Mouse (Mus musculus) MEL (cell line): ENCODE measurements around the gene Eif1. TPM values are rescaled to one million over a fixed set of nuclear protein-coding genes. Genes with fewer than 3 reads are reported as not detected.

Experiments
- DNase-seq: peaks from one replicate; pipeline ENCODE4 v3.0.0; 2011; ENCODE audit warnings: low read depth, low spot score
- H3K27ac ChIP-seq: 2 replicates; pipeline ENCODE4 v1.5.1; 2012; ENCODE audit warnings: low read depth, mild to moderate bottlenecking, control low read depth, low read length, moderate library complexity; ENCODE audit not compliant: control insufficient read depth
- H3K27me3 ChIP-seq, 2 experiments: fragments of 150-350 bp in 1 of 2; sonication (generic) in 1 of 2; 2 replicates each; pipeline ENCODE4 v1.6.1; 2012; ENCODE audit warnings: low read length in 2 of 2, mild to moderate bottlenecking in 2 of 2, improper control_type of control experiment in 1 of 2, moderate library complexity in 1 of 2; ENCODE audit not compliant: insufficient read depth in 2 of 2, control insufficient read depth in 1 of 2
- H3K36me3 ChIP-seq, 2 experiments: 2 replicates each; pipeline ENCODE4 v1.6.1; 2012 to 2014; ENCODE audit warnings: low read length in 2 of 2, improper control_type of control experiment in 1 of 2, inconsistent platforms in 1 of 2, mild to moderate bottlenecking in 1 of 2; ENCODE audit not compliant: insufficient read depth in 2 of 2, control insufficient read depth in 1 of 2
- H3K4me1 ChIP-seq, 2 experiments: fragments of 150-350 bp in 1 of 2; sonication (generic) in 1 of 2; 2 replicates each; pipeline ENCODE4 v1.6.1; 2012; ENCODE audit warnings: low read length in 2 of 2, improper control_type of control experiment in 1 of 2, mild to moderate bottlenecking in 1 of 2; ENCODE audit not compliant: insufficient read depth in 2 of 2, control insufficient read depth in 1 of 2
- H3K4me3 ChIP-seq, 2 experiments: fragments of 150-350 bp in 1 of 2; sonication (generic) in 1 of 2; 2 replicates each; pipeline ENCODE4 v1.5.1; 2012; ENCODE audit warnings: low read depth in 2 of 2, low read length in 2 of 2, mild to moderate bottlenecking in 2 of 2, moderate library complexity in 2 of 2, control low read depth in 1 of 2, improper control_type of control experiment in 1 of 2; ENCODE audit not compliant: control insufficient read depth in 1 of 2, insufficient read depth in 1 of 2
- H3K79me2 ChIP-seq: 2 replicates; pipeline ENCODE4 v1.6.1; 2012; ENCODE audit warnings: mild to moderate bottlenecking, low read length, moderate library complexity; ENCODE audit not compliant: control insufficient read depth, poor library complexity, insufficient read depth
- H3K9ac ChIP-seq: 2 replicates; pipeline ENCODE4 v1.6.1; 2012; ENCODE audit warnings: low read depth, mild to moderate bottlenecking, control low read depth, low read length, moderate library complexity; ENCODE audit not compliant: control insufficient read depth, poor library complexity, severe bottlenecking
- H3K9me3 ChIP-seq: fragments of 150-350 bp; sonication (generic); replicated peaks from 2 replicates; pipeline ENCODE4 v1.6.1; 2012; ENCODE audit warnings: mild to moderate bottlenecking, low read length, improper control_type of control experiment, moderate library complexity; ENCODE audit not compliant: insufficient read depth
- BHLHE40 ChIP-seq: IDR thresholded peaks from 2 replicates; pipeline ENCODE4 v1.6.1; 2012; ENCODE audit warnings: low read depth, mild to moderate bottlenecking, inconsistent platforms, low read length, improper control_type of control experiment, borderline replicate concordance
- CHD1 ChIP-seq: IDR thresholded peaks from 2 replicates; pipeline ENCODE4 v1.6.1; 2012; ENCODE audit warnings: low read depth, mild to moderate bottlenecking, inconsistent platforms, low read length, improper control_type of control experiment
- CHD2 ChIP-seq: IDR thresholded peaks from 2 replicates; pipeline ENCODE4 v1.6.1; 2011; ENCODE audit warnings: low read length, improper control_type of control experiment
- CTCF ChIP-seq, 3 experiments: IDR thresholded peaks in 2 of 3; conservative IDR thresholded peaks in 1 of 3; 2 replicates each; pipeline ENCODE4 v1.5.1; 2011 to 2012; ENCODE audit warnings: low read length in 3 of 3, low read depth in 2 of 3, mild to moderate bottlenecking in 2 of 3, improper control_type of control experiment in 1 of 3, inconsistent platforms in 1 of 3, mixed read lengths in 1 of 3, moderate library complexity in 1 of 3; ENCODE audit not compliant: control insufficient read depth in 1 of 3, insufficient read depth in 1 of 3, poor library complexity in 1 of 3, severe bottlenecking in 1 of 3
- ELF1 ChIP-seq: IDR thresholded peaks from 2 replicates; pipeline ENCODE4 v1.6.1; 2014; ENCODE audit warnings: low read depth, mild to moderate bottlenecking, inconsistent platforms, low read length, improper control_type of control experiment, moderate library complexity
- EP300 ChIP-seq, 2 experiments: IDR thresholded peaks; 2 replicates each; pipeline ENCODE4 v1.6.1; 2011; ENCODE audit warnings: improper control_type of control experiment in 2 of 2, low read length in 2 of 2, low read depth in 1 of 2, mild to moderate bottlenecking in 1 of 2
- HCFC1 ChIP-seq: IDR thresholded peaks from 2 replicates; pipeline ENCODE4 v1.6.1; 2012; ENCODE audit warnings: low read depth, mild to moderate bottlenecking, inconsistent platforms, low read length, improper control_type of control experiment, moderate library complexity
- JUND ChIP-seq: IDR thresholded peaks from 2 replicates; pipeline ENCODE4 v1.6.1; 2011; ENCODE audit warnings: low read depth, mild to moderate bottlenecking, improper control_type of control experiment, low read length
- MAFK ChIP-seq: IDR thresholded peaks from 2 replicates; pipeline ENCODE4 v1.6.1; 2011; ENCODE audit warnings: low read depth, mild to moderate bottlenecking, low read length, improper control_type of control experiment, borderline replicate concordance
- MAX ChIP-seq: IDR thresholded peaks from 2 replicates; pipeline ENCODE4 v1.6.1; 2011; ENCODE audit warnings: low read length, improper control_type of control experiment
- MAZ ChIP-seq: IDR thresholded peaks from 2 replicates; pipeline ENCODE4 v1.6.1; 2012; ENCODE audit warnings: low read depth, mild to moderate bottlenecking, inconsistent platforms, low read length, improper control_type of control experiment
- MEF2A ChIP-seq: IDR thresholded peaks from 2 replicates; pipeline ENCODE4 v1.6.1; 2014; ENCODE audit warnings: low read depth, mild to moderate bottlenecking, inconsistent platforms, low read length, improper control_type of control experiment; ENCODE audit not compliant: poor library complexity, insufficient replicate concordance, severe bottlenecking; ENCODE audit errors: extremely low read depth
- MXI1 ChIP-seq: IDR thresholded peaks from 2 replicates; pipeline ENCODE4 v1.6.1; 2011; ENCODE audit warnings: mild to moderate bottlenecking, low read depth, low read length, improper control_type of control experiment
- MYB ChIP-seq: IDR thresholded peaks from 2 replicates; pipeline ENCODE4 v1.6.1; 2011; ENCODE audit warnings: mild to moderate bottlenecking, low read depth, low read length, improper control_type of control experiment
- NRF1 ChIP-seq: IDR thresholded peaks from 2 replicates; pipeline ENCODE4 v1.6.1; 2014; ENCODE audit warnings: low read depth, mild to moderate bottlenecking, inconsistent platforms, low read length, improper control_type of control experiment, moderate library complexity; ENCODE audit not compliant: poor library complexity, insufficient read depth, severe bottlenecking
- POLR2AphosphoS2 ChIP-seq: IDR thresholded peaks from 2 replicates; pipeline ENCODE4 v1.6.1; 2011; ENCODE audit warnings: low read length, improper control_type of control experiment
- RAD21 ChIP-seq: IDR thresholded peaks from 2 replicates; pipeline ENCODE4 v1.6.1; 2011; ENCODE audit warnings: mild to moderate bottlenecking, low read depth, low read length, improper control_type of control experiment
- RCOR1 ChIP-seq: IDR thresholded peaks from 2 replicates; pipeline ENCODE4 v1.6.1; 2012; ENCODE audit warnings: low read depth, mild to moderate bottlenecking, inconsistent platforms, low read length, improper control_type of control experiment
- SMC3 ChIP-seq: IDR thresholded peaks from 2 replicates; pipeline ENCODE4 v1.6.1; 2011; ENCODE audit warnings: low read depth, low read length, improper control_type of control experiment
- TCF12 ChIP-seq: IDR thresholded peaks from 2 replicates; pipeline ENCODE4 v1.6.1; 2014; ENCODE audit warnings: low read depth, mild to moderate bottlenecking, inconsistent platforms, low read length, improper control_type of control experiment, moderate library complexity
- USF2 ChIP-seq, 2 experiments: IDR thresholded peaks; 2 replicates each; pipeline ENCODE4 v1.6.1; 2011 to 2012; ENCODE audit warnings: improper control_type of control experiment in 2 of 2, low read length in 2 of 2, borderline replicate concordance in 1 of 2, inconsistent platforms in 1 of 2, low read depth in 1 of 2, mild to moderate bottlenecking in 1 of 2; ENCODE audit not compliant: insufficient read depth in 1 of 2
- ZKSCAN1 ChIP-seq: IDR thresholded peaks from 2 replicates; pipeline ENCODE4 v1.6.1; 2012; ENCODE audit warnings: low read depth, mild to moderate bottlenecking, inconsistent platforms, low read length, improper control_type of control experiment, moderate library complexity
- ZMIZ1 ChIP-seq: IDR thresholded peaks from 2 replicates; pipeline ENCODE4 v1.6.1; 2012; ENCODE audit warnings: low read depth, mild to moderate bottlenecking, inconsistent platforms, low read length, improper control_type of control experiment, moderate library complexity
- polyA plus RNA-seq, 2 experiments: library from polyadenylated mRNA; stranded (reverse) in 1 of 2; unstranded in 1 of 2; fragments of >175 nt in 1 of 2; fragments of >200 nt in 1 of 2; gene quantifications; 2 replicates each; pipeline versions ENCODE4 v1.2.1 to v1.2.4; 2012; ENCODE audit warnings: low replicate concordance in 2 of 2, low read depth in 1 of 2; ENCODE audit not compliant: insufficient read length in 2 of 2, insufficient read depth in 1 of 2, missing spikeins in 1 of 2
- total RNA-seq: library from RNA; depleted of rRNA; stranded (reverse); fragments of 300-350 nt; gene quantifications from 2 replicates; pipeline ENCODE4 v1.2.3, GENCODE M21; 2012

Eif1 gene
- total and polyA plus RNA-seq, 3 experiments, result 289 to 926 (median 320) TPM

- Histone ChIP-seq H3K9ac (no peak overlapping the region), H3K4me3 (no peak overlapping the region), H3K36me3 (no peaks in the 10 kb centered on the region), H3K27me3 (no peaks in the 10 kb centered on the region), H3K9me3 (no peaks in the 10 kb centered on the region), H3K79me2 (no peaks in the 10 kb centered on the region), H3K27ac (no peak overlapping the region), H3K4me1 (no peaks in the 10 kb centered on the region)
- no peak for DNase-seq
- TF ChIP-seq NRF1 (no peak), RCOR1 (no peak), ZMIZ1 (no peak), POLR2AphosphoS2 (no peak), EP300 (IDR thresholded peaks at IDR 0.05; ENCODE audit: low read depth in 1 of 2, low read length in 2 of 2) (no peak), BHLHE40 (no peak), ZKSCAN1 (no peak)
Observed at GRCm38 (mm10) chr11:100275466-100275865, 44.2 kb upstream of the Eif1 start.

DNA sequence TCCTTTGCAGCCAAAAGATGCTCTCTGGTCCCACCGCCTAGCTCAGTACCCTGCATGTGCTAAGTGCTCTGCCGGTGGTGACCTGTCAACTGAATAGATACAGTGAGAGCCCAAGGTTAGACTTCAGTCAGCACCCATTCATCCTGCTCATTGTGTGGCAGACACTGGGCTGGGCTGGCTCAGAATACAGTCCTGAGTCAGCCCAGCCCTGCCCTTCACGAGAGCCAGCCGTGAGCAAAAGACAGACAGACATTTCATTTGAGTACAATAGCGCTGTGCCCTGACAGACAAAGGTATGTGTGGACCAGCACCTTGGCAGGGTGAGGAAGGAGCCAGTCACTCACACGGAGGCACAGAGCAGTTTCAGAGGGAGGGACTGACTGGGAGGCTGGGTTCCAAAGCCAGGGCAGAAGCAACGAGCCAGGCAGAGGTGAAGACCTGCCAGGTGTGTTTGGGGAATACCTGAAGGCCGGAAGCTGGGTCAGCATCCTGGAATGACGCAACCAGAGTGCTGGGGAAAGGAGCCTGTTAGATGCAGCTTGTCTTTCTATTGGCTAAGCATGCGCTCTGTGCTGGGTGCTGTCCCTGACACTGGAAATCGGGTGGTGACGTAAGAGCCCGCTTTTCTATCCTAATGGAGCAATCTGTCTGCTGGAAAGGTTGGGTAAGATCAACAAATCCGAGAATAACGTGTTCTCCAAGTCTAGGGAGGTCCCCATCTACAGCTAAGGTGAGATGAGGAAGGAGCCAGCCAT, 41.8 kb upstream of the Eif1 start:
- no peak overlapping the region for H3K27ac ChIP-seq
- H3K79me2 ChIP-seq, result no peaks in the 10 kb centered on the region
- TF ChIP-seq RAD21 (no peak), MAX (no peak), CHD2 (no peak), HCFC1 (no peak), MYB (no peak), JUND (no peak), MXI1 (no peak), MEF2A (no peak), USF2 (IDR thresholded peaks at IDR 0.05; ENCODE audit: borderline replicate concordance in 1 of 2, insufficient read depth in 1 of 2, low read depth in 1 of 2, low read length in 2 of 2) (no peak), MAFK (no peak), CTCF (IDR thresholded peaks at IDR 0.05 in 2 of 3, conservative IDR thresholded peaks at IDR 0.05 in 1 of 3; ENCODE audit: control insufficient read depth in 1 of 3, insufficient read depth in 1 of 3, low read depth in 2 of 3, low read length in 3 of 3, poor library complexity in 1 of 3, severe bottlenecking in 1 of 3) (no peak), SMC3 (no peak), ZMIZ1 (no peak), RCOR1 (no peak), MAZ (no peak), TCF12 (no peak), CHD1 (no peak), ELF1 (no peak), NRF1 (no peak)
- no peak for DNase-seq
- no peak overlapping the region for H3K4me3 ChIP-seq
- no peaks in the 10 kb centered on the region for H3K4me1 ChIP-seq
- H3K36me3 ChIP-seq, result no peaks in the 10 kb centered on the region
- H3K9ac ChIP-seq, result no peak overlapping the region
- no peaks in the 10 kb centered on the region for H3K27me3 ChIP-seq
- H3K9me3 ChIP-seq, result no peaks in the 10 kb centered on the region
